Comparison of ENCODE assay signal across 12 mouse cellular contexts in the genomic region with DNA sequence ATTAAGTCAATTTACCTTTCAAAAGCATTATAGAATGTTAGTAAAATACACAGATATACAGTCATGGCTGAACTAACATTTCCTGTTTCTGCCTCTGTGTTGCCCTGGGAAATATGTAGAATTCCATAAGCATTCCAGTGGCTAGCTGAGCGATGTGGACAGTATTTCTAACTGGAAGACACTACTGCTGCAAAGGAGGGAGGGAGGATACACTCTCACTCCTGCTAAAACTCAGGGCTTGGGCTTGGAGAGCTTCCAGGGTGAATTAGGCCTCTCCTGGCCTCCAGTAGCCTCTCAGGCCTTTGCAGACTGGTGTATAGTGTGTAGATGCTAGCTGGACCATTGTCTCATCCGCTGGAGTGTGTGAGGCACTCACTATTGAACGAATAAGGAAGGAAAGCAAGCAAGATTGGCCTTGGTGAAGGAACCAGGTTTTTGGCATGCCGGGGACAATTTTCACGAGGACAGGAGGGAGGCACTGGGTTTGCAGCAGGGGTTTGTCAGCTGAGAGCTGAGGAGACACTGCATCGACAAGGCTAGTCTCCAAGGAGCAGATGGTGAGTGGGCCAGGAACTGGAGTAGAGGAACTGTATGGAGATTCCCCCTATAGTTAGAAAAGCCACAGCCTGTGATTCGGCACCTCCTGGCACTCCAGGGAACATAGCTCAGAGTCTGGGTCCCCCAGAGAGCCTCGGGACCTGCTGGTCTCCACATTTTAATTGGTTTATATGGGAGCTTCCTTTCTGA. TPM values are rescaled to one million over a fixed set of nuclear protein-coding genes. Genes with fewer than 3 reads are reported as not detected.
DNase-seq lines count a peak whose midpoint lies in the region; ATAC-seq and TF ChIP-seq lines count a peak whose summit lies in the region.
"Had no signal": no experiment of that assay in that cellular context is flagged by ENCODE, and none has a peak within 500 bp of the region (broad histone marks: within the 10 kb centered on the region; RNA-seq: fewer than 3 reads in every experiment).

No protein-coding gene starts in this region.

- no peak overlapping the region for H3K4me3 ChIP-seq in lung, embryonic 14.5 days (ENCODE audit: low read depth, low read length)
- no peak overlapping the region for H3K4me3 ChIP-seq in lung, adult 2 months (replicated peaks; ENCODE audit: extremely low read depth, low read depth, low read length)

- no peak overlapping the region for H3K27ac ChIP-seq in lung, embryonic 14.5 days (ENCODE audit: low read depth)

- H3K27me3 ChIP-seq in lung, embryonic 14.5 days (ENCODE audit: insufficient read depth, low read length) = peaks cover 25% of the 10 kb centered on the region

- no peak overlapping the region for H3K4me2 ChIP-seq in lung, embryonic 14.5 days

- ATAC-seq in lung, embryonic 14.5 days (ENCODE audit: insufficient read depth) = no peak

- no peak overlapping the region; the same call in 1 of the 2 replicates for H3K9ac ChIP-seq in lung, embryonic 14.5 days

- no peaks in the 10 kb centered on the region for H3K4me1 ChIP-seq in lung, embryonic 14.5 days (ENCODE audit: insufficient read depth)
- H3K4me1 ChIP-seq in lung, adult 2 months (ENCODE audit: control insufficient read depth, insufficient read depth, low read length) = no peaks in the 10 kb centered on the region

- DNase-seq in lung, embryonic 14.5 days = peak; percentile 17
- DNase-seq in lung, adult 2 months = no peak
- peak; percentile 88 to 89 for DNase-seq in frontal cortex, adult 2 months (ENCODE audit: extremely low spot score in 1 of 2, low spot score in 1 of 2)
- peak; percentile 85 to 89 for DNase-seq in left cerebral cortex, adult 18-20 months (ENCODE audit: low spot score in 2 of 2)
- no peak for DNase-seq in urinary bladder, adult 2 months (ENCODE audit: low spot score)
- no peak for DNase-seq in heart, adult 11 months
- no peak for DNase-seq in adrenal gland, postnatal 4 days (ENCODE audit: low spot score in 2 of 2)
- DNase-seq: kidney, adult 18-20 months; lung, postnatal 10 days had no signal

- 62% methylated on average over 8 of the region's 8 CpGs for WGBS in lung, embryonic 14.5 days
- WGBS in lung, adult 2 months = 77% methylated on average over 8 of the region's 8 CpGs

- TF ChIP-seq POLR2A in lung, adult 2 months (IDR thresholded peaks at IDR 0.05; ENCODE audit: borderline replicate concordance, extremely low read depth, low read depth, low read length) = no peak

- no peaks in the 10 kb centered on the region for H3K9me3 ChIP-seq in lung, embryonic 14.5 days (ENCODE audit: low read depth, low read length)

- no peak for TF ChIP-seq CTCF in lung, embryonic 14.5 days (IDR thresholded peaks at IDR 0.05; ENCODE audit: low read depth)
- no peak for TF ChIP-seq CTCF in lung, adult 2 months (IDR thresholded peaks at IDR 0.05; ENCODE audit: insufficient read depth, low read length)

- no peaks in the 10 kb centered on the region for H3K36me3 ChIP-seq in lung, embryonic 14.5 days (ENCODE audit: insufficient read depth)

RNA-seq across cellular contexts. Expression of gene Kcns1, which starts 3.9 kb away (rescaled TPM):
- polyA plus RNA-seq in lung, embryonic 14.5 days (2014; fragmentation: Nextera tagmentation; extraction: Ambion mirVana) = not detected in 2 replicates
- 0.07 and 0.21 TPM in 2 replicates for polyA plus RNA-seq in lung, adult 2 months (2012; rRNA removed)
- polyA plus RNA-seq in frontal cortex, adult 2 months (2012; rRNA removed) = 4.9 and 7.1 TPM in 2 replicates
- total RNA-seq in left cerebral cortex, adult 18-20 months (2021) = 10 to 100 TPM; 21.8 to 23.2 TPM
- polyA plus RNA-seq in urinary bladder, adult 2 months (2012; rRNA removed) = 0.03 TPM in 1 of 2 replicates, not detected in the other
- total RNA-seq in adrenal gland, postnatal 4 days (2021) = under 1 TPM; 0.20 to 0.40 TPM

RNA-seq across cellular contexts. Expression of gene Wfdc5, which starts 7.7 kb away (rescaled TPM):
- polyA plus RNA-seq in lung, embryonic 14.5 days (2014; fragmentation: Nextera tagmentation; extraction: Ambion mirVana) = not detected in 2 replicates
- 0.27 and 16.2 TPM in 2 replicates for polyA plus RNA-seq in lung, adult 2 months (2012; rRNA removed)
- not detected in 2 replicates for polyA plus RNA-seq in frontal cortex, adult 2 months (2012; rRNA removed)
- total RNA-seq in left cerebral cortex, adult 18-20 months (2021) = not detected
- 0.03 TPM in 1 of 2 replicates, not detected in the other for polyA plus RNA-seq in urinary bladder, adult 2 months (2012; rRNA removed)
- not detected for total RNA-seq in adrenal gland, postnatal 4 days (2021)
- total RNA-seq: hematopoietic stem cell, adult 5-6 weeks; midbrain, postnatal 0 days had no signal
- polyA plus RNA-seq: midbrain, postnatal 0 days had no signal

RNA-seq across cellular contexts. Expression of gene Wfdc12, which starts 15.6 kb away (rescaled TPM):
- not detected in 2 replicates for polyA plus RNA-seq in lung, embryonic 14.5 days (2014; fragmentation: Nextera tagmentation; extraction: Ambion mirVana)
- polyA plus RNA-seq in lung, adult 2 months (2012; rRNA removed) = 0.43 and 4.4 TPM in 2 replicates
- not detected in 2 replicates for polyA plus RNA-seq in frontal cortex, adult 2 months (2012; rRNA removed)
- total RNA-seq in left cerebral cortex, adult 18-20 months (2021) = not detected
- polyA plus RNA-seq in urinary bladder, adult 2 months (2012; rRNA removed) = 0.10 and 0.11 TPM in 2 replicates
- total RNA-seq in adrenal gland, postnatal 4 days (2021) = not detected
- total RNA-seq: hematopoietic stem cell, adult 5-6 weeks; midbrain, postnatal 0 days had no signal
- polyA plus RNA-seq: midbrain, postnatal 0 days had no signal

RNA-seq across cellular contexts. Expression of gene Wfdc15a, which starts 25.1 kb away (rescaled TPM):
- not detected in 2 replicates for polyA plus RNA-seq in lung, embryonic 14.5 days (2014; fragmentation: Nextera tagmentation; extraction: Ambion mirVana)
- polyA plus RNA-seq in lung, adult 2 months (2012; rRNA removed) = not detected in 2 replicates
- polyA plus RNA-seq in frontal cortex, adult 2 months (2012; rRNA removed) = not detected in 2 replicates
- total RNA-seq in left cerebral cortex, adult 18-20 months (2021) = not detected
- polyA plus RNA-seq in urinary bladder, adult 2 months (2012; rRNA removed) = not detected in 2 replicates
- total RNA-seq in adrenal gland, postnatal 4 days (2021) = not detected
- total RNA-seq: hematopoietic stem cell, adult 5-6 weeks; midbrain, postnatal 0 days had no signal
- polyA plus RNA-seq: limb, embryonic 14.5 days; midbrain, postnatal 0 days had no signal

RNA-seq across cellular contexts. Expression of gene Wfdc15b, which starts 46.6 kb away (rescaled TPM):
- polyA plus RNA-seq in lung, embryonic 14.5 days (2014; fragmentation: Nextera tagmentation; extraction: Ambion mirVana) = not detected in 2 replicates
- 0.34 TPM in 1 of 2 replicates, not detected in the other for polyA plus RNA-seq in lung, adult 2 months (2012; rRNA removed)
- polyA plus RNA-seq in frontal cortex, adult 2 months (2012; rRNA removed) = 0.38 TPM in 1 of 2 replicates, not detected in the other
- not detected for total RNA-seq in left cerebral cortex, adult 18-20 months (2021)
- 90.6 and 114 TPM in 2 replicates for polyA plus RNA-seq in urinary bladder, adult 2 months (2012; rRNA removed)
- 1 to 10 TPM in 1 of 2 experiments, not detected in 1; 6.0 TPM for total RNA-seq in adrenal gland, postnatal 4 days (2021)
- total RNA-seq: hematopoietic stem cell, adult 5-6 weeks; midbrain, postnatal 0 days had no signal
- polyA plus RNA-seq: limb, embryonic 14.5 days; midbrain, postnatal 0 days had no signal

Comparison
In these comparisons a context has a peak if more than half of its experiments do, and no peak if none do; other contexts are left out.
1. DNase-seq: peak in lung, embryonic 14.5 days (single experiment), frontal cortex, adult 2 months (2 of 2) and left cerebral cortex, adult 18-20 months (2 of 2); none in lung, adult 2 months (single experiment), urinary bladder, adult 2 months (single experiment), heart, adult 11 months (single experiment) and adrenal gland, postnatal 4 days (0 of 2).